Mouse (Mus musculus): ENCODE data around the gene Slc9a8.

DNA sequence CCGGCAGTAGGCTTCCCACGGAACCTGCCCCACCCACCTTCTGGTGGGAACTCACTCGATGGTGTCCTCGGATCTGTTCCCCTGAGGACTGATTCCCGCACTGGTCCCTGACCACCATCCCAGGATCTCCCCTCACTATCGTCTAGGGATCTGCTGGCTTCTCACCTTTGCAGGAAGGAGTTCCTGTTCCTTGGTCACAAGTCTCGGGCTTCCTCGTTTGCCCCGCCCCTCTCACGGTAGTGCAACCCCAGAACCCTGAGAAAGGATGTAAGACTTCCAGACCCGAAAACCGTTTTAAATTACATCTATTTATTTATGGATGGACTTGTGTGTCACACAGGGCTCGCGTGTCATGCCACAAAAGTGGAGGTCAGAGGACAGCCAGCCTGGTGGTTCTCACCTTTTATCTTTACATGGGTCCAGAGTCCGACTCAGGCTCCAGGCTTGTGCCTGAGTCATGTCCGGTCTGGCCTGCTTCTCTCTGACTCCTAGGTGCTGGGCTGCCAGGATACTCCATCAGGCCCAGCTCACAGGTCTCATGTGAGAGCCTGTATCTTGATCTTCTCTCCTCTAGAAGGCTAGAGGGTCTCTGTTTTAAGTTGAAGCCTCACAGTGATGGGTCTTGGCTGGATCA, 14.1 kb upstream of the Slc9a8 start:
- TF ChIP-seq POLR2A (IDR thresholded peaks at IDR 0.05; ENCODE audit: control insufficient read depth, extremely low read depth, insufficient read depth, low read length, poor library complexity), result no peak
- no peak for TF ChIP-seq CTCF (IDR thresholded peaks at IDR 0.05; ENCODE audit: borderline replicate concordance, control insufficient read depth, extremely low read depth, insufficient read depth, low read length, poor library complexity)
